Mouse (Mus musculus) embryo, embryonic 11.5 days (tissue): Measurements from ENCODE around the gene Bcl6.
A peak's percentile ranks its signal among the peaks of the same experiment; 100 is the strongest.

Experiments
- DNase-seq: peaks from one replicate; pipeline ENCODE4 v3.0.0-alpha.2; 2012; ENCODE audit warnings: low read depth, low spot score

Gene Bcl6

DNA sequence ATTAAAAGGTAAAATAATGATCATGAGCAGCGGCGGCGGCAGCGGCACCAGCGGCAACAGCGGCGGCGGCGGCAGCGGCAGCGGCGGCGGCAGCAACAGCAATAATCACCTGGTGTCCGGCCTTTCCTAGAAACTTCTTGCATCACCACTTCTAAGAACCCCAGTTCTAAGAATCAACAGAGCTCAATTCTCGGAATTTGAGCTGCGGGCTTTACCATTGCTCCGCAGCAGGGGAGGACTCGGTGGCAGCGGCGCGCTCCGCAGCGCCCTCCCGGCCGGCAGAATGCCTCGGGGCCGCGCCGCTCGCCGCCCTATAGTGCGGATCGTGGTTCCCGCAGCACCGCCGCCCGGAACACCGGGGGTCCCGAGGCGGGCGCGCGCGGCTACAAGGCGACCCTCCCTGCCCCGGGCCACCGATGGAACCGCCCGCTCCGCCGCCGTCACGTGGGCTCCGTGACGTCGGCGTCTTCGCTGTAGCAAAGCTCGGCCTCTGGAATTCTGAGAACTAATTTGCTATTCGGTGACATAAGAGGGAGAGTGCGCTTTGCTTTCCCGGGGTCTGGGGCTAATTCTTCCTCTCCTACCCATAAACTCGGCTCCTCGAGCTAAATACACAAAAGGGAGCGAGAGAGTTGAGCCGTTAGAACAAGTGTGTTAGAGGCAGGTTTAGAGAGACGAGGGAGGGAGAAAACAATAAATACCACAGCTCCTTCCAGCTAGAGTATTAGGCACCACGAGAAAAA lies at the start of gene Bcl6, which contains the start of gene Gm37419:
Gene Bcl6 (minus strand): TSS at position 387 of the 743 bp plus-strand sequence.
Gene Gm37419 (plus strand): TSS at position 17 of the 743 bp plus-strand sequence.
- peak; percentile 83 for DNase-seq

DNA sequence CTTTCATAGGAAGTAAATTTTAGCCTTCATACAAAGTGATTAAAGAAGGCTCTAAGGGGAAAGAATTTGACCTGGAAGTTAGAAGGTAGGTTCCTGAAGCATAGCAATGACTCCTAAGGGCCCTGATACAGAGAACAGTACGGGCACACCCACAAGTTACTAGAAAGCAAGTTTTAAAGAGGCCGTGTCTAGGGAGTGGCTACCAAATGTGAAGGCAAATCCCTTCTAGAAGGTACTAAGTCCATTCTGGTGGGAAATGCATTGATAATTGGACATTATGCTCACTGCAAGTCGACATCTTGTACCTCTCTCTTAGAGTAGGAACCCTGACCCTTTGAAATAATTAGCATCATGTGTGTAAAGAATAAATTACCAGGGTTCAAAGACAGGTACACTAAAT lies 47.7 kb upstream of the Bcl6 start:
- DNase-seq, result no peak

DNA sequence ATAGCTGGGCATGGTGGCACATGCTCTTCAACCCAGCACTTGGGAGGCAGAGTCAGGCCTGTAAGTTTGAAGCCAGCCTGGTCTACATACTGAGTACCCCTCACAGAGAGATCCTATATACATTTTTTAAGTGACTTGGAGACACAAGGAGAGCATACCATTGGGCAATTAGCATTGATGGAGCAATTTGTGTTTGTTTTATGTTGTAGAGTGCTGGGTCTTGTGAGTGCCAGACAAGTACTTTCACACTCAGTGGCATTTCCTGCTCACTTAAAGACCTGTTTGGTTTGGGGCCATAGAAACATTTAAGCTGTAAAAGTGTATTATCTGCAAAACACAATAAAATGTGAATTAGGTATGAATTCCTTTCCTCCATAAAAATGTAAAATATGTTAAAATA lies 47.1 kb upstream of the Bcl6 start:
- DNase-seq, result no peak

GRCm38 (mm10) chr16:24034450-24034849 lies 45.8 kb upstream of the Bcl6 start:
- no peak for DNase-seq

DNA sequence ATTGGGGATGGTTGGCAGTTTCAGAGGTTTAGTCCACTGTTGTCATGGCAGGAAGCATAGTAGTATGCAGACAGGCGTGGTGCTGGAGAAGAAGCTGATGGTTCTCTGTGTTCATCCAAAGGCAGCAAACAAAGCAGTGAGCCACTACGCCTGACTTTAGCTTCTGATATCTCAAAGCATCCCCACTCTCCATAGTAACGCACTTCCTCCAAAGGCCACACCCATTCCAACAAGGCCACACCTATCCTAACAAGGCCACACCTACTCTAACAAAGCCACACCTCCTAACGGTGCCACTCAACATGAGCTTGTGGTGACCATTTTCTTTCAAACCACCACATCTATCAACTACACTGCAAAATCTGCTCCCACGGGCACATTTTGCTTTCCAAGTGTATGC lies 44.6 kb upstream of the Bcl6 start:
- no peak for DNase-seq

DNA sequence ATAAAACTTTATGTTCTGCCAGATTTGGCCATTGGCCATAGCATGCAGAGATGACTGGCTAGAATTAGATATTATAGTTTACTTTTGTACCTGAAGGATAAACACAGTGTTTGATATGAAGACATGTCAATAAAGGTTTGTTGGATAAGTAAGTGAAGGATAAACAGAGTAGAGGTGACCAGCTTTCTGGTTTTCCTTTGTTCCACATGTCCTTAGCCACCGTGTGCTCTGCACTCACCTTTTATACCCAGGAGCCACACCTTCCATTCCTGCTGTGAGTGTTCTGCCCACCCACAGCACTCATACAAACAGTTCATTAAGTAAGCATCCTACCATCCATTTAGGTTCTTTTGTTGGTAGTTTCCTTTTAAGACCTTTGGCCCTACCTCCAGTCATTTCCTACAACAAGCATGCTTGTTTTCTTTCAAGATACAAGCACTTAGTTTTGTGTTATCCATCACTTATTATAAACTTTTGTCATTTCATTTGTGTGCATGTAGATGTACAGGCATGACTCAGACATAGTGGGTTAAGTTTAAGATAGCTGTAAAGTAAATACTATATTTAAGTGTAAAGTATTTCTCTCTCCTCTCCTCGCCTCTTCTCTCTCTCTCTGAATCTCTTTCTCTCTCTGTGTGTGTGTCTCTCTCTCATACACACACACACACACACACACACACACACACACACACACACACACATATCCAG lies 41.5 kb upstream of the Bcl6 start:
- DNase-seq, result no peak

- DNase-seq, result no peak
These were observed 36.8 kb upstream of the Bcl6 start for GRCm38 (mm10) chr16:24025442-24025841.

GRCm38 (mm10) chr16:24022605-24023004 lies 34.0 kb upstream of the Bcl6 start:
- DNase-seq, result no peak

GRCm38 (mm10) chr16:24021722-24022121 lies 33.1 kb upstream of the Bcl6 start:
- no peak for DNase-seq

DNA sequence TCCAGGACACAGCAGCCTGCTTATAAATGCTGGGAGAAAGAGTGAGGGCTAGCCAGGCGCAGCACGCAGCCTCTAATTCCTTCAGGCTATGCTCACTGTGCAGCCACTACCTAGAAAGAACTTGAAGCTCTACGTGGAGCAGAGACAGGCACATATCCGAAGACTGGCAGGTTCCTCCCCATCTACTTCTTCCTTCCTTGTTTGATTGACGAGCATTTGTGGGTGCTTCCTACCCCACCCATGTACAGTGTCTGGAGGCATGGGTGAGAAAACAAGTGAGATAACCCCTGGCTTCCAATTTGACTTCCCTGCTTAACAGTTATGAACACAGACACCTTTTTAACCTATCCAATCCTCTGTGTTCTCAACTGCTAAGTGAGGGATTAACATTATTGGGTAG lies 28.1 kb upstream of the Bcl6 start:
- no peak for DNase-seq

GRCm38 (mm10) chr16:24016273-24016672 lies 27.6 kb upstream of the Bcl6 start:
- DNase-seq, result no peak

GRCm38 (mm10) chr16:24014378-24014777 lies 25.7 kb upstream of the Bcl6 start:
- DNase-seq, result no peak

DNA sequence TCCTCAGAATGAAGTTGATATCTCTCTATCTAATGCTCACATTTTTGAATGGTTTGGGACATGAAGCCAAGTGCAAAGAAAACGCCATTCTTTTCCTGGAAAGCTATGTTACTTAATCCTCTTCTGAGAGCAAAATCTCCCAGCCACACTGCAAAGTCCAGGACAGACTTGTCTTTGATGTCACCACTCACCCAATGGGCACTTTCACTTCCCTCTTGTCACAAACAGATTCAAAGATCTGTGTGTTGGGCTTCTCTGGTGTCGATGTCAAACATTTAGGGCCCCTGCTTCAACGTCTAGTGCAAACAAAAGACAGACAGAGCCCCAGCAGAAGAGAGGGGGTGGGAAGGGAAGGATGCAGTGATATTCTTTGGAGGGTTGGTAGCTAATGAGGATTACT lies 23.4 kb upstream of the Bcl6 start:
- no peak for DNase-seq

DNA sequence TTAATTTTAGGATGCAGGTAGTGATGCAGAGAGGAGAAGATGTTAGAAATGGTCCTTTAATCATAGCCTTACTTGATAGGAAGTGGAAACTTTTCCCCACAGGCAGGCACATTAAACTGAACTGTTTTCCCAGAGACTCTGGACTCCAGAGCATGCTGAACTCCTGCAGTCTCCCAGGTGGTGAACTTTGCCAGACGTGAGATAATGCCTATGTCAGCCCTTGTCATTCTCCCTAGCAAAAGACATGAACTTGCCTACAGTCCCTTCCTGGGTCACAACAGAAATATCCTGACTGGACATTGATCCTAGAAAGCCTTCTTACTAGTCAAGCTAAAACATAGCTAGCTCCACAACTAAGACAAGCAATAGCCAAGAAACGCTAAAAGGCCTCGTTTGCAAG lies 22.7 kb upstream of the Bcl6 start:
- no peak for DNase-seq

- DNase-seq, result no peak
These were observed 21.2 kb upstream of the Bcl6 start for GRCm38 (mm10) chr16:24009891-24010290.

DNA sequence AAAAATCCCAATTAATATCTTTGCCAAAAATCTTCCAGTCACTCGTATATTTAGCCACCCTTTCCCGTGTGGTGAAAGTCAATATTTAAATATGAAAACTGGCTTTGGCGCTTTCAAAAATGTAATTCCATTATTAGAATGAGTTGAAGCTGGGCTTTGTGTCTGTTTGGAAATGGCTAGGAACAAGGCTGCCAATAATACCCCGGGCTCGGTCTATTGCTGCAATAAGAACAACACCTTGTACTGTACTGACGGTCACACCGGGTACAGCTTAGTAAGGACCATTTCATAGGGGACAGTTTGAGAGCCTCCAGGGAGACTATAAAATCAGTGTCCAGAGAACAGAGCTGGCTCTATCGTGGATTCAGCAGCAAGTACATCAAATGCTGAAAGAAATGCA lies 17.3 kb upstream of the Bcl6 start:
- no peak for DNase-seq

- no peak for DNase-seq
These were observed 9.3 kb upstream of the Bcl6 start for GRCm38 (mm10) chr16:23997912-23998311.

- no peak for DNase-seq
These were observed 8.6 kb upstream of the Bcl6 start for GRCm38 (mm10) chr16:23997228-23997627.

GRCm38 (mm10) chr16:23996342-23996741 lies 7.7 kb upstream of the Bcl6 start:
- DNase-seq, result no peak

DNA sequence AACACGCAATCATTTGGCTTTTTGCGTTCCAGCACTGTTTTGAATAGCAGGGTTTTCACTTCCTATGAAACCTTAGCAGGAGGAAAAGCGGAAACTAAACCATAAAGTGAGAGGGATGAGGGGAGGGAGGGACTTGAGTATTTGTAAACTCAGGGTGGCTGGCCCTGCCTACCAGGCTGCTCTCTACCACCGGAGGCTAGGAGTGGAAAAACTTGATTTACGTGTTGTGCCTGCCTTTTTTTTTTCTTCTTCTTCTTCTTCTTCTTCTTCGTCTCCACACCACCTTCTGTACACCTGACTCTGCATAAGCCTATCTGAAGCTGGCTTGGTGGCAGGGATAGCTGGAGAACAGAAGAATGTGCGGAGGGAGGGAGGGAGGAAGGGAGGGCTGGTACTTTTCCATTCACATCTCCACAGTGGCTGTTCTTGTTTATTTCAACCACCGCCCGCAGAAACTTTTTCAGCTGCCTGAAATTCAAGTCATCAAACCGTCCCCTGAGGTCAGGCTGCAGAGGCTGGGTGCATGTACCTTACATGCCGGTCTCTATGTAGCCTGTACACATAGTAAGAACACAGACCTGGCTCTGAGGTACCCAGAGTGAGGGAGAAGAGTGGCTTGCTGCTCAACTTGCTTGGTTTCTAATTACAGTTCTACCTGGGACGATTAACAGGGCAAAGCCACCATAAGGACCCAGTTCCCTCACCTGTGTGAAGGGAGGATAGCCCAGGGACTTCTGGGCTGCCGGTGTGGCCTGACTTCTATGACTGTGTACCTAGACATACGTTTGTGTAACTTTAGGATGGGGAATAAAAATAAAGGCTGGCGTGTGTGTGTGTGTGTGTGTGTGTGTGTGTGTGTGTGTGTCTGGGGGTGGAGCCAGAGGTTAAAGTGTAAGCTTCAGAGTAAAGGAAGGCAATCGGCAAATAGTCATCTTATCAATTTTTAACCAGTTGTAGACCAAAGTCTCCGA lies 5.0 kb upstream of the Bcl6 start:
- DNase-seq, result no peak

DNA sequence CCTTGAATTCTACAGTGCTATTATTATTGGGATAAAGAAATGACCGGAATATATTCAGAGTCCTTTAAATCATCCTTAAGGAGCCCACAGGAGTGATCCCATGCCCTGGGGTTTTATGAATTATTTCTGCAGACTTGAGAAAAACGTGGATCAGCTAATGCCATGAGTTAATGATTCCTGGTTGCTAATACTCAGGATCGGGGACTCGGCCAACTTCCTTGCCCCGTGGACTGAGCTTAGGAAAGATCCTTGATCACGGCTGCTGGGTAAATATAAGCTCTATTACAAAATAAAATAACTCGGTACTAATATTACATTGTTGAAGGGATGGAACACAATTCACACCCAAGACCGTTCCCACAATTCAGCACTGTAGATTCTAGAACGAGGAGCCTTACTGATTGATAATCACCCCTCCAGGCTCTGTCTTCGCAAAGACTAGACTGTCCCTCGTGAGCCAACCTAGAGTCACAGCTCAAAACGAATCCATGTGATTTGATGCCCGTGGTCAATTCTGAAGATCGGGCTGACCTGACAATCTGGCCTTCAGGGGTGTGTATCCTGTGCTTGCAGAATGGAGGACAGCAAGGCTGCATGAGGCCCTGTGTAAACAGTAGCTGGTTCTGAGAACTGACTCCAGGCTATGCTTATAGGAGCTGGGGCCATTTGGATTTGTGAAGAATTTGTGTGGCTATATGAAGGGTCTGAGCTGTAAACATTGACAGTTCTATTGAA lies 3.4 kb upstream of the Bcl6 start:
- DNase-seq, result no peak
